Mouse (Mus musculus) effector memory CD4-positive, alpha-beta T cell, adult 7 months (primary cell): ENCODE results near the gene Mael. TPM values are rescaled to one million over a fixed set of nuclear protein-coding genes. Genes with fewer than 3 reads are reported as not detected.

ENCODE experiments used
- polyA plus RNA-seq: library from polyadenylated mRNA; unstranded; fragments of 100-300 nt; shearing (Covaris generic); gene quantifications from one replicate; pipeline ENCODE4 v1.2.1, GENCODE M21; 2017

Gene Mael
- not detected for polyA plus RNA-seq

DNA sequence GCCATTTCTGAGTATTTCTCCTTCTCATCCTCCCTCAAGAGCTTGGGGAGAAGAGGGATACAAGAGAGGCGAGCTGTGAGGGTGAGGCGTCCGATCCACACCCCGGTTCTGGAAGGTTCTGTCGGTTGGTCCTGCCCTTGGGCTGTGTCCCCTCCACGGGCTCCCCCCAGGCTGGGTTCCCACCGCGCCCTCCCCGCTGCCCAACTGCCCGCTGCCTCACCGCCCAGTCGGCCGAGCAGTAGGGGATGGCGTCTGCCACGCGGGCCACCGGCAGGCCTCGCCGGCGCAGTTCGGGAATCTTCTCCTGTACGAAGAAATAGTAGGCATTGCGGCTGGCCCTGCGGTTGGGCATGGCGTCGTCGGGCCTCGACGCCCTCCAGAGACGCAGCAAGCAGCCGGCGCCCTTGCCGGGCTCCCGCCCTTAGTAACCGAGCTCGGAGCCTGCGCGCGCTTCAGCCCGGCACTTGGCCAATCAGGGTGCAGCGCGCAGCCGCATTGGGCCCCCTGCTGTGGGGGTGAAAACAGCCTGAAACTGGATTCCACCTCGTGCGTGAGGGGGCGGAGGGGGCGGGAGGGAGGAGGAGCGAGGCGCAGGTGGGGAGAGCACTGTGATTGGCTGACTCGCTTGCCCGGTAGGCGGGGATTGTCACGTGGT is at the start of gene Mael:
Gene Mael, minus strand, starts transcription at position 433 of the 655 bp plus-strand sequence.

DNA sequence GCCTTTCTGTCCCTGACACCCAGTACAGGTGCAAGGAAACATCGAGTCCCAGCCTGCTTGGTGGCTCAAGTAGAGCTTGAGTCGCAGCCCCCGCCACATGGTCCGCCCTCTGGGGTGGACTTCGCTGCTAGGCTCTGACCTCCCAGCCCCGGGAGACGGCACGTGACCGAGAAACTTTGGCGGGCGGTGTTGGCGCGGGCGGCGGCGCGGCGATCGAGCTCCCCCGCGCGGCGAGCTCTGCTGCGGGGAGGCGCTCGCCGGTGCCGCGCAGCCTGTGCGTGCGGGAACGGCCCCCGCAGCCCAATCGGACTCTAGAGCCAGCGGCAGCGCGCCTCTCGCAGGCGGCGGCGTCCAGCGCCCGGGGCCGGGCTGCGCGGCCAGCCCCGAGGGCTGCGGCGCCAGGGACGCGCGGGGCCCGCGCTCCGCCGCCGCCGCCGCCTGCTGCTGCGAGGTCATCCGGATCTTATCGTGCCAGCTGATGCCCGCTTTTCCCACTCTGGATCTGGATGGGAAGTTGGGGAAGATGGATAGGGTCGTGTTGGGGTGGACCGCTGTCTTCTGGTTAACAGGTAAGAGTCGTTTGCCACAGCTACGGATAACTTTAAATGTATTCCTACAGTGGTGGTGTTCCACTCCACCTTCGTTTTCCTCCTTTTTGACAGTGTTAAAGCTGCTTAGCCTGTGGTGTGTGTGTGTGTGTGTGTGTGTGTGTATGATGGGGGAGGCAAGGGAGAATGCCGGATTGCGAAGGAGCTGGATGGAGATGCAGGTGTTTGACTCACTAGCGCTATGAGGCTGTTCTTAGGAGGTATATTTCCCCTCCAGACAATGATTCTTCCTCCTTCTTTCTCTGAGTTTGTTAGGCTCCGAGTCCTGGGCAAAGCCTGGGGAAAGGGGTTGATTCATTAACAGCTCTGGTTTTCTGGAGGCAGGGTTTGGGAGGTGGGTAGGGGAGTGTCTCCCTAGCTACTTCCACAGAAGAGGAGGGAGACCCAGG is 15.6 kb upstream of the Mael start, which contains the start of gene Ildr2:
Gene Ildr2, plus strand, starts transcription at position 242 of the 997 bp plus-strand sequence.

Other genes with a start within 250 kb of the Mael start
- gene Pou2f1, start 236.1 kb downstream of the Mael start, polyA plus RNA-seq: 19.5 TPM
- gene Dusp27, start 110.8 kb downstream of the Mael start, polyA plus RNA-seq: not detected
- gene Gpa33, start 108.5 kb downstream of the Mael start, polyA plus RNA-seq: not detected
- 0.09 TPM for gene Ildr2, start 15.4 kb upstream of the Mael start, polyA plus RNA-seq
- 46.5 TPM for gene Tada1, start 140.3 kb upstream of the Mael start, polyA plus RNA-seq
- 32.7 TPM for gene Pogk, start 171.1 kb upstream of the Mael start, polyA plus RNA-seq